Mouse (Mus musculus) gastrocnemius, adult 8-10 months (tissue): Measurements from ENCODE around the gene Kctd10. TPM values are rescaled to one million over a fixed set of nuclear protein-coding genes. Genes with fewer than 3 reads are reported as not detected.

Source experiments
- DNase-seq, 2 experiments: peaks; one replicate each; pipeline ENCODE4 v3.0.0; 2022; ENCODE audit warnings: low spot score in 2 of 2
- microRNA-seq: library from miRNA; unstranded; fragments of <30 nt; microRNA quantifications from one replicate; pipeline ENCODE4 v1.2.0, GENCODE M21; 2022
- total RNA-seq, 4 experiments: library from RNA; stranded (reverse); gene quantifications; 2 replicates each; pipeline ENCODE4 v1.2.4; 2022

Kctd10 gene
- total RNA-seq, 4 experiments from 2014 or later, result 10.2 to 16.6 (median 14.2) TPM

- DNase-seq, result no peak
Observed at GRCm38 (mm10) chr5:114351490-114351889, 28.8 kb downstream of the Kctd10 start.

GRCm38 (mm10) chr5:114347005-114347404 is 33.3 kb downstream of the Kctd10 start:
- no peak for DNase-seq

GRCm38 (mm10) chr5:114345538-114345937 is 34.8 kb downstream of the Kctd10 start:
- DNase-seq, result no peak

GRCm38 (mm10) chr5:114343612-114344011 is 36.7 kb downstream of the Kctd10 start:
- DNase-seq, result no peak

- DNase-seq, result no peak
Observed at GRCm38 (mm10) chr5:114342996-114343395, 37.3 kb downstream of the Kctd10 start.

- DNase-seq, result no peak
Observed at GRCm38 (mm10) chr5:114323791-114324507, 56.4 kb downstream of the Kctd10 start.

GRCm38 (mm10) chr5:114323105-114323790 is 57.1 kb downstream of the Kctd10 start:
- no peak for DNase-seq

Small RNA genes lying within 50 kb of the gene (microRNA-seq; reads per million reads assigned to microRNA genes)
- gene Mir7027, result not detected

Other genes with a start within 250 kb of the Kctd10 start
- gene Acacb, start 234.0 kb downstream of the Kctd10 start, total RNA-seq, result 100 to 1,000 TPM; 163 to 191 (median 187) TPM
- not detected for gene Foxn4, start 106.7 kb downstream of the Kctd10 start, total RNA-seq
- not detected for gene Myo1h, start 91.3 kb downstream of the Kctd10 start, total RNA-seq
- gene Ube3b, start 99 bp upstream of the Kctd10 start, total RNA-seq, result 100 to 1,000 TPM; 129 to 147 (median 134) TPM
- gene Mmab, start 63.6 kb upstream of the Kctd10 start, total RNA-seq, result 10 to 100 TPM; 18.3 to 21.1 (median 19.5) TPM
- 10 to 100 TPM in 3 of 4 experiments, 1 to 10 TPM in 1; 9.9 to 11.0 (median 10.4) TPM for gene Mvk, start 63.8 kb upstream of the Kctd10 start, total RNA-seq
- under 1 TPM; 0.07 to 0.34 (median 0.30) TPM for gene Fam222a, start 187.5 kb upstream of the Kctd10 start, total RNA-seq